13 mouse cellular contexts compared by ENCODE assay signal in the genomic region with DNA sequence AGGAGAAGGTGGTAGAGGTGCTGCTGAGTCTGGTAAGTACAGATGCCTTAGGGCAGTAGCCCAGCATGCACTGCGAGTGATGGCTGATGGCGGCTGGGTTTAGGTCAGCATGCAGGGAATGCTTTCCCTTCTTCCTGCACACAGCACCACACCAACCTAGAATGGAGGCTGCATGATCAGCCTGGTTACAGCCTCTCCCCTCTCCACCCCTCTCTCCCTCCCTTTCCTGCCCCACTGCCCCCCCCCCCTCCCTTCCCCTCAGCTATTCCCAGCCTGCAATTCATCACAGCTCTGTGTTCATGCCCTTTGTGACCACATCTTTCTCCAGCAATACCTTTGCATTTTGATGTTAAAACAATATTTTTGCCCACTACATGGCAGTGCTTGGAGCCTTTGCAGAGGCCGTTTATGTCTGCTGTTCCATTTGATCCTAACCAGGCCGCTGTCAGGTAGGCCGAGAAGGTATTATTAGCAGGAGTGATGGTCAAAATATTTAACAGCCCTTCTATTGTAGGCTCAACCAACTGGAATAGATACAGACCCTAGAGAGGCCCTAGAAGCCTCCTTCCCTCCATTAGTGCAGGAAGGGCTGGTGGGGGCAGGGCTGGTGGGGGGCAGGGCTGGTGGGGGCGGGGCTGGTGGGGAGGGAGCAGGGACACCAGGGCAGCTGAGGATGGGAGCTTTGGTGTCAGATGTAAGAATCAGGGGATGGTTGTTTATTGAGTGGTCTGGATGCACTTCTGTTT. TPM values are rescaled to one million over a fixed set of nuclear protein-coding genes. Genes with fewer than 3 reads are reported as not detected.
A peak's percentile ranks its signal among the peaks of the same experiment; 100 is the strongest.
DNase-seq lines count a peak whose midpoint lies in the region; ATAC-seq and TF ChIP-seq lines count a peak whose summit lies in the region.
"Had no signal": no experiment of that assay in that cellular context is flagged by ENCODE, and none has a peak within 500 bp of the region (broad histone marks: within the 10 kb centered on the region; RNA-seq: fewer than 3 reads in every experiment).

No protein-coding gene starts in this region.

- H3K4me2 ChIP-seq in heart, embryonic 14.5 days (ENCODE audit: low read length), result no peak overlapping the region
- H3K4me2 ChIP-seq: neural tube, embryonic 13.5 days had no signal

- WGBS in heart, embryonic 14.5 days, result 32% methylated on average over 6 of the region's 6 CpGs
- WGBS in limb, embryonic 10.5 days, result 31% methylated on average over 6 of the region's 6 CpGs
- WGBS in thymus, adult 2 months, result 91% methylated on average over 6 of the region's 6 CpGs
- WGBS in cerebellum, adult 2 months, result 64% methylated on average over 6 of the region's 6 CpGs

- no peaks in the 10 kb centered on the region for H3K9me3 ChIP-seq in heart, embryonic 14.5 days (ENCODE audit: control insufficient read depth, low read length)
- no peaks in the 10 kb centered on the region for H3K9me3 ChIP-seq in limb, embryonic 10.5 days (replicated peaks)
- H3K9me3 ChIP-seq: neural tube, embryonic 13.5 days had no signal

- no peak for TF ChIP-seq POLR2A in thymus, adult 2 months (IDR thresholded peaks at IDR 0.05; ENCODE audit: control insufficient read depth, extremely low read depth, insufficient read depth, low read length, poor library complexity)
- TF ChIP-seq POLR2A in cerebellum, adult 2 months (IDR thresholded peaks at IDR 0.05; ENCODE audit: borderline replicate concordance, insufficient read depth, low read length), result no peak

- TF ChIP-seq CTCF in thymus, adult 2 months (IDR thresholded peaks at IDR 0.05; ENCODE audit: borderline replicate concordance, control insufficient read depth, extremely low read depth, insufficient read depth, low read length, poor library complexity), result no peak
- no peak for TF ChIP-seq CTCF in cerebellum, adult 2 months (IDR thresholded peaks at IDR 0.05; ENCODE audit: borderline replicate concordance, insufficient read depth, low read depth, low read length)

- H3K27ac ChIP-seq in heart, embryonic 14.5 days (replicated peaks in 1 of 2; ENCODE audit: control insufficient read depth in 1 of 2, insufficient read depth in 1 of 2, low read depth in 2 of 2, low read length in 2 of 2), result no peak overlapping the region
- H3K27ac ChIP-seq in limb, embryonic 10.5 days, result peak overlapping the region; percentile 84
- H3K27ac ChIP-seq in thymus, adult 2 months (ENCODE audit: control insufficient read depth, insufficient read depth, low read length), result no peak overlapping the region
- no peak overlapping the region for H3K27ac ChIP-seq in cerebellum, adult 2 months (ENCODE audit: insufficient read depth, low read length)
- H3K27ac ChIP-seq: macrophage; neural tube, embryonic 13.5 days had no signal

- no peaks in the 10 kb centered on the region for H3K27me3 ChIP-seq in heart, embryonic 14.5 days (ENCODE audit: control insufficient read depth, insufficient read depth, low read length)
- no peaks in the 10 kb centered on the region for H3K27me3 ChIP-seq in limb, embryonic 10.5 days (ENCODE audit: low read depth, poor library complexity, severe bottlenecking)
- H3K27me3 ChIP-seq in thymus, adult 2 months (ENCODE audit: control insufficient read depth, insufficient read depth, low read length), result no peaks in the 10 kb centered on the region
- no peaks in the 10 kb centered on the region for H3K27me3 ChIP-seq in cerebellum, adult 2 months (ENCODE audit: control insufficient read depth, insufficient read depth, low read length)
- H3K27me3 ChIP-seq: neural tube, embryonic 13.5 days had no signal

- H3K4me3 ChIP-seq in heart, embryonic 14.5 days (ENCODE audit: control insufficient read depth in 1 of 2, insufficient read depth in 1 of 2, low read depth in 1 of 2, low read length in 2 of 2), result no peak overlapping the region
- H3K4me3 ChIP-seq in limb, embryonic 10.5 days, result no peak overlapping the region
- H3K4me3 ChIP-seq in thymus, adult 2 months (ENCODE audit: control insufficient read depth, insufficient read depth, low read length), result no peak overlapping the region
- H3K4me3 ChIP-seq in cerebellum, adult 2 months (replicated peaks; ENCODE audit: insufficient read depth, low read depth, low read length), result no peak overlapping the region
- H3K4me3 ChIP-seq: neural tube, embryonic 13.5 days had no signal

- ATAC-seq in heart, embryonic 14.5 days (ENCODE audit: insufficient number of reproducible peaks, insufficient read depth, low FRiP score, low read depth), result 0 out of 2 replicates have a peak, but pooled peaks have one; percentile 27

- H3K36me3 ChIP-seq in heart, embryonic 14.5 days (ENCODE audit: control insufficient read depth, insufficient read depth, low read length), result no peaks in the 10 kb centered on the region
- H3K36me3 ChIP-seq in limb, embryonic 10.5 days, result no peaks in the 10 kb centered on the region
- no peaks in the 10 kb centered on the region for H3K36me3 ChIP-seq in thymus, adult 2 months (ENCODE audit: control insufficient read depth, insufficient read depth, low read length)
- H3K36me3 ChIP-seq: neural tube, embryonic 13.5 days had no signal

- DNase-seq in heart, postnatal 4 days, result no peak
- DNase-seq in retina, postnatal 1 day, result peak; percentile 27
- no peak for DNase-seq in retina, embryonic 14.5 days (ENCODE audit: low spot score)
- peak; percentile 51 for DNase-seq in limb, embryonic 10.5 days (ENCODE audit: low spot score)
- DNase-seq in thymus, adult 2 months, result no peak
- DNase-seq in cerebellum, adult 2 months, result no peak
- no peak for DNase-seq in layer of hippocampus, postnatal 10 days (ENCODE audit: low spot score in 2 of 2)
- DNase-seq: cerebellum, postnatal 25 days; gastrocnemius, postnatal 10 days; heart, postnatal 14 days had no signal

- H3K9ac ChIP-seq in heart, embryonic 14.5 days (ENCODE audit: low read length), result no peak overlapping the region
- H3K9ac ChIP-seq: neural tube, embryonic 13.5 days had no signal

- peaks cover 21 to 23% of the 10 kb centered on the region in 2 experiments for H3K4me1 ChIP-seq in heart, embryonic 14.5 days (ENCODE audit: control insufficient read depth in 2 of 2, insufficient read depth in 2 of 2, low read length in 2 of 2)
- H3K4me1 ChIP-seq in limb, embryonic 10.5 days, result peaks cover 53% of the 10 kb centered on the region
- H3K4me1 ChIP-seq in thymus, adult 2 months (replicated peaks; ENCODE audit: control insufficient read depth, insufficient read depth, low read length), result no peaks in the 10 kb centered on the region
- H3K4me1 ChIP-seq in cerebellum, adult 2 months (ENCODE audit: control insufficient read depth, insufficient read depth, low read length), result no peaks in the 10 kb centered on the region

RNA-seq across cellular contexts. Expression of a gene that starts 17.5 kb away (rescaled TPM):
- polyA plus RNA-seq in heart, embryonic 14.5 days (2014; fragmentation: Nextera tagmentation; extraction: Ambion mirVana), result 24.9 and 27.7 TPM in 2 replicates
- total RNA-seq in heart, postnatal 4 days (2021), result 10 to 100 TPM; 25.4 to 26.0 TPM
- 10.8 and 13.7 TPM in 2 replicates for polyA plus RNA-seq in limb, embryonic 10.5 days (2016; fragmentation: Nextera tagmentation; extraction: Ambion mirVana)
- 15.3 and 15.9 TPM in 2 replicates for polyA plus RNA-seq in thymus, adult 2 months (2012; rRNA removed)
- 26.3 and 27.1 TPM in 2 replicates for polyA plus RNA-seq in cerebellum, adult 2 months (2012; rRNA removed)
- 10 to 100 TPM; 48.3 to 51.5 TPM for total RNA-seq in layer of hippocampus, postnatal 10 days (2021)

Comparison
In these comparisons a context has a peak if more than half of its experiments do, and no peak if none do; other contexts are left out.
1. DNase-seq: peak in retina, postnatal 1 day (single experiment) and limb, embryonic 10.5 days (single experiment); none in heart, postnatal 4 days (single experiment), retina, embryonic 14.5 days (single experiment), thymus, adult 2 months (single experiment), cerebellum, adult 2 months (0 of 2) and layer of hippocampus, postnatal 10 days (0 of 2).